Mouse (Mus musculus): ENCODE results near the gene Ssc4d. TPM values are rescaled to one million over a fixed set of nuclear protein-coding genes. Genes with fewer than 3 reads are reported as not detected.

The Ssc4d gene
- polyA plus RNA-seq, 2 experiments: 2.6 to 6.6 TPM

- 92% methylated on average over 8 of the region's 8 CpGs for WGBS
- Histone ChIP-seq H3K9me3 (ENCODE audit: control insufficient read depth, low read length) (no peaks in the 10 kb centered on the region), H3K4me2 (replicated peaks; ENCODE audit: low read depth, low read length, severe bottlenecking) (no peak overlapping the region), H3K36me3 (ENCODE audit: control insufficient read depth, insufficient read depth, low read length) (peaks cover 64% of the 10 kb centered on the region), H3K4me1 (ENCODE audit: control insufficient read depth, insufficient read depth, low read length) (no peaks in the 10 kb centered on the region), H3K4me3 (replicated peaks; ENCODE audit: low read length) (no peak overlapping the region), H3K27ac (replicated peaks; ENCODE audit: low read depth, low read length) (no peak overlapping the region), H3K9ac (ENCODE audit: low read depth, low read length, severe bottlenecking) (no peak overlapping the region), H3K27me3 (ENCODE audit: control insufficient read depth, insufficient read depth, low read length) (no peaks in the 10 kb centered on the region)
- no peak for DNase-seq (ENCODE audit: low spot score)
- no peak for ATAC-seq (ENCODE audit: low FRiP score, low read depth)
- TF ChIP-seq POLR2A (IDR thresholded peaks at IDR 0.05; ENCODE audit: borderline replicate concordance, extremely low read depth, insufficient read depth, insufficient read length): no peak
These were observed 56.8 kb downstream of the Ssc4d start for GRCm38 (mm10) chr5:135917327-135918058.

GRCm38 (mm10) chr5:135916601-135917000, 57.7 kb downstream of the Ssc4d start:
- Histone ChIP-seq H3K36me3 (ENCODE audit: control insufficient read depth, insufficient read depth, low read length) (peaks cover 64% of the 10 kb centered on the region), H3K4me1 (ENCODE audit: control insufficient read depth, insufficient read depth, low read length) (no peaks in the 10 kb centered on the region), H3K27ac (replicated peaks; ENCODE audit: low read depth, low read length) (no peak overlapping the region), H3K4me2 (replicated peaks; ENCODE audit: low read depth, low read length, severe bottlenecking) (no peak overlapping the region), H3K4me3 (replicated peaks; ENCODE audit: low read length) (no peak overlapping the region), H3K9me3 (ENCODE audit: control insufficient read depth, low read length) (no peaks in the 10 kb centered on the region), H3K27me3 (ENCODE audit: control insufficient read depth, insufficient read depth, low read length) (no peaks in the 10 kb centered on the region), H3K9ac (ENCODE audit: low read depth, low read length, severe bottlenecking) (no peak overlapping the region)
- no peak for TF ChIP-seq POLR2A (IDR thresholded peaks at IDR 0.05; ENCODE audit: borderline replicate concordance, extremely low read depth, insufficient read depth, insufficient read length)
- DNase-seq (ENCODE audit: low spot score) (no peak), ATAC-seq (ENCODE audit: low FRiP score, low read depth) (no peak)
- WGBS: 85% methylated on average over 3 of the region's 3 CpGs

GRCm38 (mm10) chr5:135916051-135916565, 58.2 kb downstream of the Ssc4d start:
- 82% methylated on average over 6 of the region's 6 CpGs for WGBS
- no peak overlapping the region for H3K9ac ChIP-seq (ENCODE audit: low read depth, low read length, severe bottlenecking)
- no peaks in the 10 kb centered on the region for H3K4me1 ChIP-seq (ENCODE audit: control insufficient read depth, insufficient read depth, low read length)
- no peaks in the 10 kb centered on the region for H3K27me3 ChIP-seq (ENCODE audit: control insufficient read depth, insufficient read depth, low read length)
- no peak overlapping the region for H3K27ac ChIP-seq (replicated peaks; ENCODE audit: low read depth, low read length)
- H3K36me3 ChIP-seq (ENCODE audit: control insufficient read depth, insufficient read depth, low read length): peaks cover 64% of the 10 kb centered on the region
- ATAC-seq (ENCODE audit: low FRiP score, low read depth) (no peak), DNase-seq (ENCODE audit: low spot score) (no peak)
- no peak for TF ChIP-seq POLR2A (IDR thresholded peaks at IDR 0.05; ENCODE audit: borderline replicate concordance, extremely low read depth, insufficient read depth, insufficient read length)
- H3K9me3 ChIP-seq (ENCODE audit: control insufficient read depth, low read length): no peaks in the 10 kb centered on the region
- no peak overlapping the region for H3K4me2 ChIP-seq (replicated peaks; ENCODE audit: low read depth, low read length, severe bottlenecking)
- H3K4me3 ChIP-seq (replicated peaks; ENCODE audit: low read length): no peak overlapping the region

- no peak overlapping the region for H3K4me3 ChIP-seq (replicated peaks; ENCODE audit: low read length)
- no peaks in the 10 kb centered on the region for H3K9me3 ChIP-seq (ENCODE audit: control insufficient read depth, low read length)
- DNase-seq (ENCODE audit: low spot score) (no peak), ATAC-seq (ENCODE audit: low FRiP score, low read depth) (no peak)
- WGBS: 92% methylated on average over 6 of the region's 6 CpGs
- no peak overlapping the region for H3K27ac ChIP-seq (replicated peaks; ENCODE audit: low read depth, low read length)
- H3K27me3 ChIP-seq (ENCODE audit: control insufficient read depth, insufficient read depth, low read length): no peaks in the 10 kb centered on the region
- peaks cover 65% of the 10 kb centered on the region for H3K36me3 ChIP-seq (ENCODE audit: control insufficient read depth, insufficient read depth, low read length)
- H3K4me2 ChIP-seq (replicated peaks; ENCODE audit: low read depth, low read length, severe bottlenecking): no peak overlapping the region
- H3K4me1 ChIP-seq (ENCODE audit: control insufficient read depth, insufficient read depth, low read length): no peaks in the 10 kb centered on the region
- no peak for TF ChIP-seq POLR2A (IDR thresholded peaks at IDR 0.05; ENCODE audit: borderline replicate concordance, extremely low read depth, insufficient read depth, insufficient read length)
- no peak overlapping the region for H3K9ac ChIP-seq (ENCODE audit: low read depth, low read length, severe bottlenecking)
These were observed 60.2 kb downstream of the Ssc4d start for GRCm38 (mm10) chr5:135914156-135914555.

- WGBS: 80% methylated on average over 5 of the region's 5 CpGs
- Histone ChIP-seq H3K9ac (ENCODE audit: low read depth, low read length, severe bottlenecking) (no peak overlapping the region), H3K4me1 (ENCODE audit: control insufficient read depth, insufficient read depth, low read length) (no peaks in the 10 kb centered on the region), H3K4me2 (replicated peaks; ENCODE audit: low read depth, low read length, severe bottlenecking) (no peak overlapping the region), H3K36me3 (ENCODE audit: control insufficient read depth, insufficient read depth, low read length) (peaks cover 64% of the 10 kb centered on the region), H3K27me3 (ENCODE audit: control insufficient read depth, insufficient read depth, low read length) (no peaks in the 10 kb centered on the region), H3K9me3 (ENCODE audit: control insufficient read depth, low read length) (no peaks in the 10 kb centered on the region), H3K4me3 (replicated peaks; ENCODE audit: low read length) (no peak overlapping the region), H3K27ac (replicated peaks; ENCODE audit: low read depth, low read length) (no peak overlapping the region)
- ATAC-seq (ENCODE audit: low FRiP score, low read depth) (no peak), DNase-seq (ENCODE audit: low spot score) (no peak)
- no peak for TF ChIP-seq POLR2A (IDR thresholded peaks at IDR 0.05; ENCODE audit: borderline replicate concordance, extremely low read depth, insufficient read depth, insufficient read length)
These were observed 61.1 kb downstream of the Ssc4d start for GRCm38 (mm10) chr5:135913201-135913600.

Data from limb, embryonic 14.5 days (tissue).